Mouse (Mus musculus) heart, embryonic 16.5 days (tissue): Measurements from ENCODE around the gene Atxn7l2. TPM values are rescaled to one million over a fixed set of nuclear protein-coding genes. Genes with fewer than 3 reads are reported as not detected.
"Not testable (repeated sequence)": the region's sequence is repeated elsewhere in the genome, so short reads cannot be mapped to it uniquely, and the experiment has no call there.

ENCODE experiments used
- ATAC-seq: fragments of 200-750 bp; cut with Nextera tagmentation; replicated peaks from 2 replicates; pipeline ENCODE4 v1.8.0; 2017; ENCODE audit warnings: moderate number of reproducible peaks; ENCODE audit not compliant: insufficient read depth, low FRiP score; ENCODE audit errors: extremely low read depth
- H3K27ac ChIP-seq: fragments of 300-500 bp; sonication (generic); 2 replicates; pipeline ENCODE4 v1.5.1; 2014; ENCODE audit warnings: mild to moderate bottlenecking, low read length, control low read depth, moderate library complexity
- H3K27me3 ChIP-seq: fragments of 300-500 bp; sonication (generic); 2 replicates; pipeline ENCODE4 v1.6.1; 2014; ENCODE audit warnings: low read length, mixed read lengths; ENCODE audit not compliant: control insufficient read depth, insufficient read depth
- H3K36me3 ChIP-seq: fragments of 300-500 bp; sonication (generic); 2 replicates; pipeline ENCODE4 v1.6.1; 2014; ENCODE audit not compliant: control insufficient read depth, insufficient read depth
- H3K4me1 ChIP-seq: fragments of 300-500 bp; sonication (generic); 2 replicates; pipeline ENCODE4 v1.6.1; 2014; ENCODE audit warnings: low read length, mixed read lengths; ENCODE audit not compliant: control insufficient read depth, insufficient read depth
- H3K4me2 ChIP-seq: fragments of 300-500 bp; sonication (generic); 2 replicates; pipeline ENCODE4 v1.6.1; 2014; ENCODE audit warnings: low read depth, mild to moderate bottlenecking, control low read depth, low read length
- H3K4me3 ChIP-seq: fragments of 300-500 bp; sonication (generic); 2 replicates; pipeline ENCODE4 v1.5.1; 2014; ENCODE audit warnings: mild to moderate bottlenecking, control low read depth, low read length
- H3K9ac ChIP-seq: fragments of 300-500 bp; sonication (generic); 2 replicates; pipeline ENCODE4 v1.6.1; 2014; ENCODE audit warnings: low read length, control low read depth
- H3K9me3 ChIP-seq: fragments of 300-500 bp; sonication (generic); replicated peaks from 2 replicates; pipeline ENCODE4 v1.6.1; 2016; ENCODE audit warnings: low read length; ENCODE audit not compliant: control insufficient read depth
- WGBS: fragments of 180-500 bp; shearing (Covaris S2); extraction: QIAGEN DNeasy Blood & Tissue Kit; methylation state at CpG from one replicate; pipeline ENCODE4 v1.1.7; 2014; 5-methylcytosine and 5-hydroxymethylcytosine counted together
- polyA plus RNA-seq: library from polyadenylated mRNA; unstranded; fragments of >200 nt; fragmentation: Nextera tagmentation; extraction: Ambion mirVana; gene quantifications from 2 replicates; pipeline ENCODE4 v1.2.1, GENCODE M21; 2015

The Atxn7l2 gene
- polyA plus RNA-seq = 7.0 and 7.4 TPM in 2 replicates

GRCm38 (mm10) chr3:108210771-108211139 lies at the start of gene Atxn7l2:
Gene Atxn7l2 (minus strand): TSS chr3:108210934.
- Histone ChIP-seq H3K4me3 (peak within 1 kb of the TSS; percentile 57), H3K4me1 (peaks cover 16% of the 10 kb centered on the region), H3K4me2 (peak within 1 kb of the TSS; percentile 90), H3K9ac (peak within 1 kb of the TSS; percentile 76), H3K27ac (peak within 1 kb of the TSS; percentile 87), H3K27me3 (no peaks in the 10 kb centered on the region), H3K9me3 (no peaks in the 10 kb centered on the region), H3K36me3 (peaks cover 5% of the 10 kb centered on the region; the same call in 1 of the 2 replicates)
- under 1% methylated on average over 14 of the region's 14 CpGs for WGBS
- ATAC-seq = peak; percentile 72

DNA sequence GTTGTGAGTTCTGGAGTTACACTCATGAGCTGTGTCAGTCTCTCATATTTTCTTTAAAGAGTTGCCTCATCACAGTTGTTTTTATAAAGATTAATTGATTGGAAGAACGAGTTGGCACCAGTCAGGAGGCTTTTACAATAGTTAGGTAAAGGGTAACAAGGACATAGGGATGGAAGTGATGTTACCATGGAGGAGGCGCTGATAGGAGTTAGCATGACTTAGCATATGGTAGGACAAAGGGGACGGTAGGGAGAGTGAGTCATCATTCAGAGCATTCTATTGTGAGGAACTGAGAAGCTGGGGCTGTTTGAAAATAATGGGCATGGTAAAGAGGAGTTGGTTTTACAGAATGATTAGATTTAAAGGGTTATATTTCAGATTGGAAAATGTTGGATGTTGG lies 48.6 kb upstream of the Atxn7l2 start:
- no peak for ATAC-seq
- Histone ChIP-seq H3K9me3 (no peaks in the 10 kb centered on the region), H3K9ac (no peak overlapping the region), H3K36me3 (peaks cover 9% of the 10 kb centered on the region), H3K4me3 (no peak overlapping the region), H3K4me2 (no peak overlapping the region), H3K27me3 (no peaks in the 10 kb centered on the region), H3K4me1 (peaks cover 10% of the 10 kb centered on the region), H3K27ac (no peak overlapping the region)
- WGBS = 59% methylated on average over 3 of the region's 3 CpGs

DNA sequence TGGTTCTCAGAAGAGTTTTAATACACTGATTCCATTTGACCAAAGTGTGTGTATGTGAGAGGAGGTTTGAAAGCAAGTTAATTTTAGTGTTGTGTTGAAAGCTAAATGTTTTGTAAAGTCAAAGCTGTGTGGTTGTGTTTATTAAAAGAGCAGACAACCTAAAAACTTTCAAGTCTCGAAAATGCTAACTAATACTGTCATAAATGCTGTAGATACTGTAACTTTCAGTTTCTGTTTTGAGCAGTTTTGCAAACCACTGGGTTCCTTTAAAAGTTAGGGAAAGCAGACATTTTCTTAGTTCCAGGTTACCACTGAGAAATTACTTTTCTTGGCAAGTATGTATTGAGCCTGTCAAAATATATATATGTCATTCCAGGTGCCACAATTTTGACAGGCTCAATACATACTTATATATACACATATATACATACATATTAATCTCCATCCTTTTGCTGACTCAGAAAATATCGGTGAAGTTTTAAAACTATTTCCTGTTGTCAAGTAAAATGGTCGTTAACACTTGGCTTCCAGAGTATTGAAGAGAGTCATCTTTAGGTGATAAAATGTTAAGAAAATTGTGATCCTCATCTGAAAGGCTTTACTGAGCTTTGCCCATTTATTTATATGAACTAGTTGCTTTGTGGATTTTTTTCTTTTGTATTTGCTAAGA lies 47.2 kb upstream of the Atxn7l2 start:
- H3K4me3 ChIP-seq = peak overlapping the region; percentile 100
- peaks cover 10% of the 10 kb centered on the region for H3K4me1 ChIP-seq
- no peak for ATAC-seq
- H3K27ac ChIP-seq = no peak overlapping the region
- peak overlapping the region; percentile 95 for H3K4me2 ChIP-seq
- H3K27me3 ChIP-seq = no peaks in the 10 kb centered on the region
- H3K9ac ChIP-seq = peak overlapping the region; percentile 98
- peaks cover 9% of the 10 kb centered on the region for H3K36me3 ChIP-seq
- no peaks in the 10 kb centered on the region for H3K9me3 ChIP-seq
- 55% methylated on average over 3 of the region's 3 CpGs for WGBS

DNA sequence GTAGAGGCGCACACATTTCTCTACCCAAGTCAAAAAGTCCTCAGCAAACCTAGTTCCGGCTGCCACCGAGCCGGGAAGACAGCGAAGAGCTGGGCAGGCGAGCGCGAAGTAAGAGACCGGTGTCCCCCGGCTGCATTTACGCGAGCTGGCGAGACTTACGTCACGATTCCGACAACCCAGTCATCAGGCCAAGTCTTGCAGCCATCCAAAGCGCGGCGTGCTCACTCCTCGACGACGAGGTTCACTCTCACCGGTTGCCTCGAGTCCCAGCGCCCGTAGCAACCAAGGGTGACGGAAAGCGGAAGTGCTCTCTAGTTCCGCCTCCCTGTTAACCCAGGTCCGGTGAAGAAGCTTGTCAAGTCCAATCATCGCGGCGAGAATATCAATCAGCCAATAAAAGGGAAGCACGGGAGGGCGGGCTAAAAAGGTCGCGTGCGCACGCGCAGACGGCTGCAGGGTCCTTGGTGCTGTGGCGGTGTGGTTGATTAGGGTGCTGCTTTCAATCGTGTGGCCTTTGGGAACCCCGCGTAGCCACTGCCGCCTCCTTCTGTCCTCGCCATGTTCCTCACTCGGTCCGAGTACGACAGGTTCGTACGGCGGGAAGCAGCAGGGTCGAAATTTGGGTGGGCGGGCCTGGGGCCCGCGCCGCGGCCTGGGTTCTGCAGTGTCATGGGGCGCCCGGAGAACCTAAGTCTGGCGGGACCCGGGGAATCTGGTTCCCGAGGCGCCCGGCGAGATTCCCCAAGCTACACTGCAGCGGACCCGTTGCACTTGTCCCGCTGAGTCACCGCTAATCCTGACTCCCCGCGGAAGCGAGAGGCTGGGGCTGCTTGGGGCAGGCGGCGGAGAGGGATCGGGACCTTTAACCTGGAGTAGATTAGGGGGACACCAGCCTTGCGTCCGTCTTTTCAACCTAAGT lies 46.2 kb upstream of the Atxn7l2 start, which contains the start of gene Psma5:
TSS of gene Psma5 (plus strand) at position 208 of the 919 bp plus-strand sequence.
- H3K4me2 ChIP-seq = peak within 1 kb of the TSS; percentile 95
- peak within 1 kb of the TSS; percentile 100 for H3K4me3 ChIP-seq
- peak; percentile 99 for ATAC-seq
- peak within 1 kb of the TSS; percentile 56 for H3K27ac ChIP-seq
- H3K9ac ChIP-seq = peak within 1 kb of the TSS; percentile 98
- peaks cover 10% of the 10 kb centered on the region for H3K4me1 ChIP-seq
- H3K9me3 ChIP-seq = no peaks in the 10 kb centered on the region
- H3K36me3 ChIP-seq = peaks cover 2% of the 10 kb centered on the region
- under 1% methylated on average over 79 of the region's 79 CpGs for WGBS
- H3K27me3 ChIP-seq = no peaks in the 10 kb centered on the region

GRCm38 (mm10) chr3:108246857-108247256 lies 36.1 kb upstream of the Atxn7l2 start:
- H3K36me3 ChIP-seq = no peaks in the 10 kb centered on the region
- no peak for ATAC-seq

GRCm38 (mm10) chr3:108241243-108241839 lies 30.6 kb upstream of the Atxn7l2 start:
- H3K9ac ChIP-seq = no peak overlapping the region
- 79% methylated on average over 3 of the region's 3 CpGs for WGBS
- no peaks in the 10 kb centered on the region for H3K4me1 ChIP-seq
- H3K36me3 ChIP-seq = no peaks in the 10 kb centered on the region
- no peaks in the 10 kb centered on the region for H3K27me3 ChIP-seq
- no peak overlapping the region for H3K4me2 ChIP-seq
- peaks cover 4% of the 10 kb centered on the region; the same call in 1 of the 2 replicates for H3K9me3 ChIP-seq
- H3K4me3 ChIP-seq = no peak overlapping the region
- no peak for ATAC-seq
- no peak overlapping the region for H3K27ac ChIP-seq

More at GRCm38 (mm10) chr3:108246857-108247256, 36.1 kb upstream of the Atxn7l2 start:
- H3K27me3 ChIP-seq = no peaks in the 10 kb centered on the region
- no peaks in the 10 kb centered on the region for H3K9me3 ChIP-seq
- no peak overlapping the region for H3K4me2 ChIP-seq
- 69% methylated on average over 2 of the region's 2 CpGs for WGBS
- no peaks in the 10 kb centered on the region for H3K4me1 ChIP-seq
- no peak overlapping the region for H3K27ac ChIP-seq
- H3K9ac ChIP-seq = no peak overlapping the region
- H3K4me3 ChIP-seq = no peak overlapping the region

DNA sequence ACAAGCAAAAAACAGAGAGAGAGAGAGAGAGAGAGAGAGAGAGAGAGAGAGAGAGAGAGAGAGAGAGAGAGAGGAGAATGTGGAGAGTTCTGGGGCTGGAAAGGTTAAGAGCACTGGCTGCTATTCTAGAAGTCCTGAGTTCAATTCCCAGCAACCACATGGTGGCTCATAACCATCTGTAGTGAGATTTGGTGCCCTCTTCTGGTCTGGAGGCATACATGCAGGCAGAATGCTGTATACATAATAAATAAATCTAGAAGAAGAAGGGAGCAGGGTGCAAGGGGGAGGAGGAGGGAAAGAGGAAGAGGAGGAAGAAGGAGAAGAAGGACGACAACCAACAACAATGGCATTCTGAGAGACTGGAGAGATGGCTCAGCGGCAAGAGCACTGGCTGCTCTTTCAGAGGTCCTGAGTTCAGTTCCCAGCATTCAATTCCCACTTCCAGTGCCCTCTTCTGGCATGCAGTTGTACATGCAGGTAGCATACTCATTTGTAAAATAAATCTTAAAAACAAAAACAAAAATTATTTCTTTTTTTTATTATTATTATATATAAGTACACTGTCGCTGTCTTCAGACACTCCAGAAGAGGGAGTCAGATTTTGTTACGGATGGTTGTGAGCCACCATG lies 26.9 kb upstream of the Atxn7l2 start:
- H3K9ac ChIP-seq, H3K9me3 ChIP-seq, H3K27ac ChIP-seq, H3K36me3 ChIP-seq, H3K4me1 ChIP-seq, H3K4me2 ChIP-seq, ATAC-seq, H3K4me3 ChIP-seq, H3K27me3 ChIP-seq: not testable (repeated sequence)
- WGBS = 77% methylated on average over 4 of the region's 4 CpGs

GRCm38 (mm10) chr3:108231646-108232045 lies 20.9 kb upstream of the Atxn7l2 start:
- peaks cover 4% of the 10 kb centered on the region for H3K4me1 ChIP-seq
- no peaks in the 10 kb centered on the region for H3K36me3 ChIP-seq
- H3K4me3 ChIP-seq = no peak overlapping the region
- H3K27me3 ChIP-seq = peaks cover 3% of the 10 kb centered on the region; the same call in 1 of the 2 replicates
- no peak overlapping the region for H3K4me2 ChIP-seq
- WGBS = 80% methylated on average over 4 of the region's 4 CpGs
- H3K9ac ChIP-seq = no peak overlapping the region
- H3K27ac ChIP-seq = no peak overlapping the region
- no peaks in the 10 kb centered on the region for H3K9me3 ChIP-seq
- no peak for ATAC-seq
